Mouse (Mus musculus): ENCODE data around the gene Pttg1ip. TPM values are rescaled to one million over a fixed set of nuclear protein-coding genes. Genes with fewer than 3 reads are reported as not detected.

Pttg1ip gene
- polyA plus RNA-seq (2014; fragmentation: Illumina TruSeq; extraction: RNeasy Lipid Tissue Mini Kit (QIAGEN cat#74804); ENCODE audit: insufficient read depth, low read depth, low replicate concordance), result 165 TPM

DNA sequence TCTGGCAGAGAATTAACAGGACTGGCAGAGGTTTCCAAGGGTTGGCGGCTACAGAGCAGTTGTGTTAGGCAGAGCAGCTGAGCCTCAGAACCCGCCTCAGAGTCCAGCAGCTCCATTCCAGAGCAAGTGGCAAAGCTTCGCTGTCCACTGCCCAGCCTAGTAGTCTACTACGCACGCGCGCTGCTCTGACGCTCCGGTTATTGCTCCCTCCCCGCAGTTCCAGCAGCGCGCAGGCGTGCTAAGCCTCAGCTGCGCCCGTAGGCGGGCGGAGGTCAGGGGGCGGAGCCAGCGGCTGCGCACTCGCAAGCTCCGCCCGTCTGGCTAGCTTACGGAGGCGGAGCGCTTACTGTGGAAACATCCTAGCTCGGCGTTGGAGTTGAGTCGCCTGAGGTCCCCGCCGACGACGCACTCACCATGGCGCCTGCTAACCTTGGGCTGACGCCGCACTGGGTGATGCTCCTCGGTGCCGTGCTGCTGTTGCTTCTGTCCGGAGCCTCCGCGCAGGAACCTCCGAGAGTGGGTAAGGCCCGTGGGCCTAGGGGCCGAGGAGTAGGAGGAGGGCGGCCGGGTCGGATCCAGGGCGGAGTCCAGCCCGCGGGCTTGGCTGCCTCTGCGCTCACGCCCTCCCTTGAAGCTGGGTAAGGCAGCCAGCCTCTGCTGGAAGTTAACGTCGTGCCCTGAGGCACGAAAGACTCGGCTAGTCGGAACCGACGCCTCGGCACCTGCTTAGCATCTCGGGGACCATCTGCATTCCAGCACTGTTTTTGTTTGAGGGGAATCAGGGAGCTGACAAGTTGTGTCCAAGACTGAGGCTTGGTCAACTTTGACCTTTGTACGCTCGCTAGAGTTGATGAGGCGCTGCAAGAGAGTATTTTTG, at the start of gene Pttg1ip:
Pttg1ip (plus strand) TSS at position 313 of the 877 bp plus-strand sequence.

DNA sequence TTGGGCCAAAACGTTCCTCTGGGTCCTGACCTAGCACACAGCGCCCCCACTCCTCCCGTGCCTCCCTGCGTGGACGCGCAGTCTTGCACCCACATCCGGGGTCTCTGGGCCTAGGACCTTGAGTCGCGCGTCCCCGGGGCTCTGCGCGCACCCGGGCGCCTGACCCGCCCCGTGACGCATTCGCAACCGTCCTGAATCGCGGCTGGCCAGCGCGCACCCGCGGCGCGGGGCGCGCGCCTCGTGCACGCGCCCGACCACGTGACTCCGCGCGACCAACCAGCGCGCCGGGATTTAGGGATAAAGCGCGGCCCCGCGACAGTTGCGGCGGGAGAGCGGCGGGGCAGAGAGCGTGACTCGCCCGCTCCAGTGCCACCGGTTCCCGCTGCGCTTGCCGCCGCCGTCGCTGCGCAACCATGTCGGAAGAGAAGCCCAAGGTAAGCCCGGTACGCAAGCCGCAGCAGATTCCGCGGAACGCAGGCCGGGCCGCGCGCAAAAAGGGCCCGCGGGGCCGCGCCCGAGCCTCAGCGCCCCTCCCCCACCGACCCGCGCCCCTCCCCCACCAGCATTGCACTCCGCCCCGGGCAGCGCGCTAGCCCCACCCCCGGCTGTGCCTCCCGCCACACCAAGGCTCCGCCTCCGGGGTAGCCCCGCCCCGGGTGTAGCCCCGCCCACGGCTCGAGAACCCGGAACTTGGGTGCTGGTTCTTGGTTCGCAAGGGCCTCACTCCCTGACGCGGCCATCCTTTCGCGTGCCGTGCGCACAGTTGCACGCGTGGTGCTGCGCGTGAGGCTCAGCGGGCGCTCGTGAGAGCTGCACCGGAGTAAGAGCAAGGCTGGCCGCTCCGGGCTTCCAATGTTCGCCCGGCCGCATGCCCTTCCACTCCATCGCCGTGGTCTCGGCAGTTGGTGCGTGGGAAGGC, 24.6 kb downstream of the Pttg1ip start, which contains the start of the genes Sumo3 and Gm49325:
Sumo3 (plus strand) TSS at position 190 of the 919 bp plus-strand sequence.
Gm49325 (plus strand) TSS at position 290 of the 919 bp plus-strand sequence.

DNA sequence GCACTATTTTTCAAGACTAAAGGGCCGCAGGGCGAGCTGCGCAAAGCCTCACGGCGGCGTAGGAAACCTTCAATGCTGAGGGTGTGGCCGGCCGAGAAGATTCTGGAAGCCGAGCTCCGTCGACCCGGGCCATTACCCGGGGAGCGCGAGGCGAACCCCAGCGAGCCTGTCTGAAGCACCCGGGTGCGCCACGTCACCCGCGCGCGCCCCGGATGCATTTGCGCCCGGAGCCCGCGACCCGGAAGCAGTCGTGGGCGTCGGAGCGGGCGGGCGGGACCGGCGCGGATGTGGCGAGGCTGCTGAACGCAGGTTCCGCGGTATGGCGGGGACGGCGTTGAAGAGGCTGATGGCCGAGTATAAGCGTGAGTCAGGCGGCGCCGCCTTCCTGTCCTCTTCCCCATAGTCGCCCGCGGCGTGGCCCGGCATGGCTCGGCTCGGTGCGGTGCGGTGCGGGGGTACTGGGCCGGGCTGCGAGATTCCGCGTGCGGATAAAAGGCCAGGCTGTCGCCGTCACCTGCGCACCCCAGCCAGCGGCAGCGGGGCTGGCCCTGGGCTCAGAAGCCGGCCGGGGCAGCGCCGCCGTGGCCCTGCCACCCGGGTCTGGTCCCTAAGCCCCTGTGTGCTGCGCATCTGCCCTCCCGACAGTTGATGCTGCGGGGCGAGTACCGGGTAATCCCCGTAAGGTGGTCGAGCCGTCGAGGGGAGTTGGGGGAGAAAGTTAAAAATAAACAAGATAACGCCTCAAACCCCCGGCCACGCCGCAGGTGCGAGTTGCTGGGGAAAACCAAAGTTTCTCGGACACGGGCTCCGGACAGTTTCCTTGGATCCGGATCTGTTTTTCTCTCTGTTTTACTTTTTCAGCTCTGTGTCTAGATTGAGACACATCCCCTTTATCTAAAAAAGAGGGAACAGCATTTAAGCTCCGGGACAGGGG, 40.8 kb downstream of the Pttg1ip start, which contains the start of gene Ube2g2:
Ube2g2 (plus strand) TSS at position 221 of the 934 bp plus-strand sequence.

Other genes starting within 250 kb of the Pttg1ip start
- 11.7 TPM for gene Adarb1, start 163.4 kb upstream of the Pttg1ip start, polyA plus RNA-seq (2014; fragmentation: Illumina TruSeq; extraction: RNeasy Lipid Tissue Mini Kit (QIAGEN cat#74804); ENCODE audit: insufficient read depth, low read depth, low replicate concordance)
- gene Fam207a, start 65.9 kb upstream of the Pttg1ip start, polyA plus RNA-seq (2014; fragmentation: Illumina TruSeq; extraction: RNeasy Lipid Tissue Mini Kit (QIAGEN cat#74804); ENCODE audit: insufficient read depth, low read depth, low replicate concordance), result 16.8 TPM
- gene Itgb2, start 51.5 kb upstream of the Pttg1ip start, polyA plus RNA-seq (2014; fragmentation: Illumina TruSeq; extraction: RNeasy Lipid Tissue Mini Kit (QIAGEN cat#74804); ENCODE audit: insufficient read depth, low read depth, low replicate concordance), result 40.3 TPM
- 119 TPM for gene Sumo3, start 24.4 kb downstream of the Pttg1ip start, polyA plus RNA-seq (2014; fragmentation: Illumina TruSeq; extraction: RNeasy Lipid Tissue Mini Kit (QIAGEN cat#74804); ENCODE audit: insufficient read depth, low read depth, low replicate concordance)
- 1.5 TPM for gene Gm49325, start 24.5 kb downstream of the Pttg1ip start, polyA plus RNA-seq (2014; fragmentation: Illumina TruSeq; extraction: RNeasy Lipid Tissue Mini Kit (QIAGEN cat#74804); ENCODE audit: insufficient read depth, low read depth, low replicate concordance)
- gene Ube2g2, start 40.6 kb downstream of the Pttg1ip start, polyA plus RNA-seq (2014; fragmentation: Illumina TruSeq; extraction: RNeasy Lipid Tissue Mini Kit (QIAGEN cat#74804); ENCODE audit: insufficient read depth, low read depth, low replicate concordance), result 44.6 TPM
- gene Tspear, start 104.8 kb downstream of the Pttg1ip start, polyA plus RNA-seq (2014; fragmentation: Illumina TruSeq; extraction: RNeasy Lipid Tissue Mini Kit (QIAGEN cat#74804); ENCODE audit: insufficient read depth, low read depth, low replicate concordance), result not detected
- not detected for gene Gm19402, start 109.0 kb downstream of the Pttg1ip start, polyA plus RNA-seq (2014; fragmentation: Illumina TruSeq; extraction: RNeasy Lipid Tissue Mini Kit (QIAGEN cat#74804); ENCODE audit: insufficient read depth, low read depth, low replicate concordance)
- not detected for gene Gm9508, start 115.5 kb downstream of the Pttg1ip start, polyA plus RNA-seq (2014; fragmentation: Illumina TruSeq; extraction: RNeasy Lipid Tissue Mini Kit (QIAGEN cat#74804); ENCODE audit: insufficient read depth, low read depth, low replicate concordance)
- not detected for gene Gm10272, start 124.9 kb downstream of the Pttg1ip start, polyA plus RNA-seq (2014; fragmentation: Illumina TruSeq; extraction: RNeasy Lipid Tissue Mini Kit (QIAGEN cat#74804); ENCODE audit: insufficient read depth, low read depth, low replicate concordance)
- gene Gm10024, start 129.7 kb downstream of the Pttg1ip start, polyA plus RNA-seq (2014; fragmentation: Illumina TruSeq; extraction: RNeasy Lipid Tissue Mini Kit (QIAGEN cat#74804); ENCODE audit: insufficient read depth, low read depth, low replicate concordance), result not detected
- not detected for gene Gm10142, start 134.1 kb downstream of the Pttg1ip start, polyA plus RNA-seq (2014; fragmentation: Illumina TruSeq; extraction: RNeasy Lipid Tissue Mini Kit (QIAGEN cat#74804); ENCODE audit: insufficient read depth, low read depth, low replicate concordance)
- gene Krtap12-1, start 138.9 kb downstream of the Pttg1ip start, polyA plus RNA-seq (2014; fragmentation: Illumina TruSeq; extraction: RNeasy Lipid Tissue Mini Kit (QIAGEN cat#74804); ENCODE audit: insufficient read depth, low read depth, low replicate concordance), result not detected
- gene Gm10100, start 144.8 kb downstream of the Pttg1ip start, polyA plus RNA-seq (2014; fragmentation: Illumina TruSeq; extraction: RNeasy Lipid Tissue Mini Kit (QIAGEN cat#74804); ENCODE audit: insufficient read depth, low read depth, low replicate concordance), result not detected
- gene Gm18596, start 160.9 kb downstream of the Pttg1ip start, polyA plus RNA-seq (2014; fragmentation: Illumina TruSeq; extraction: RNeasy Lipid Tissue Mini Kit (QIAGEN cat#74804); ENCODE audit: insufficient read depth, low read depth, low replicate concordance), result not detected
- gene Gm9736, start 169.6 kb downstream of the Pttg1ip start, polyA plus RNA-seq (2014; fragmentation: Illumina TruSeq; extraction: RNeasy Lipid Tissue Mini Kit (QIAGEN cat#74804); ENCODE audit: insufficient read depth, low read depth, low replicate concordance), result not detected
- not detected for gene Gm3233, start 178.0 kb downstream of the Pttg1ip start, polyA plus RNA-seq (2014; fragmentation: Illumina TruSeq; extraction: RNeasy Lipid Tissue Mini Kit (QIAGEN cat#74804); ENCODE audit: insufficient read depth, low read depth, low replicate concordance)
- gene Gm3238, start 189.6 kb downstream of the Pttg1ip start, polyA plus RNA-seq (2014; fragmentation: Illumina TruSeq; extraction: RNeasy Lipid Tissue Mini Kit (QIAGEN cat#74804); ENCODE audit: insufficient read depth, low read depth, low replicate concordance), result not detected
- not detected for gene Gm7138, start 195.2 kb downstream of the Pttg1ip start, polyA plus RNA-seq (2014; fragmentation: Illumina TruSeq; extraction: RNeasy Lipid Tissue Mini Kit (QIAGEN cat#74804); ENCODE audit: insufficient read depth, low read depth, low replicate concordance)
- gene Gm3250, start 200.8 kb downstream of the Pttg1ip start, polyA plus RNA-seq (2014; fragmentation: Illumina TruSeq; extraction: RNeasy Lipid Tissue Mini Kit (QIAGEN cat#74804); ENCODE audit: insufficient read depth, low read depth, low replicate concordance), result not detected
- gene Gm7137, start 206.5 kb downstream of the Pttg1ip start, polyA plus RNA-seq (2014; fragmentation: Illumina TruSeq; extraction: RNeasy Lipid Tissue Mini Kit (QIAGEN cat#74804); ENCODE audit: insufficient read depth, low read depth, low replicate concordance), result not detected
- not detected for gene Gm9639, start 213.4 kb downstream of the Pttg1ip start, polyA plus RNA-seq (2014; fragmentation: Illumina TruSeq; extraction: RNeasy Lipid Tissue Mini Kit (QIAGEN cat#74804); ENCODE audit: insufficient read depth, low read depth, low replicate concordance)
- gene Gm19668, start 217.4 kb downstream of the Pttg1ip start, polyA plus RNA-seq (2014; fragmentation: Illumina TruSeq; extraction: RNeasy Lipid Tissue Mini Kit (QIAGEN cat#74804); ENCODE audit: insufficient read depth, low read depth, low replicate concordance), result not detected
- gene Gm9507, start 230.1 kb downstream of the Pttg1ip start, polyA plus RNA-seq (2014; fragmentation: Illumina TruSeq; extraction: RNeasy Lipid Tissue Mini Kit (QIAGEN cat#74804); ENCODE audit: insufficient read depth, low read depth, low replicate concordance), result not detected
- gene Gm2696, start 233.0 kb downstream of the Pttg1ip start, polyA plus RNA-seq (2014; fragmentation: Illumina TruSeq; extraction: RNeasy Lipid Tissue Mini Kit (QIAGEN cat#74804); ENCODE audit: insufficient read depth, low read depth, low replicate concordance), result not detected
- gene Krtap10-4, start 245.4 kb downstream of the Pttg1ip start, polyA plus RNA-seq (2014; fragmentation: Illumina TruSeq; extraction: RNeasy Lipid Tissue Mini Kit (QIAGEN cat#74804); ENCODE audit: insufficient read depth, low read depth, low replicate concordance), result not detected